Mouse (Mus musculus) monocyte, adult 5-6 weeks (primary cell): ENCODE data around the gene Lamb1. TPM values are rescaled to one million over a fixed set of nuclear protein-coding genes. Genes with fewer than 3 reads are reported as not detected.

Source experiments
- ATAC-seq: fragments of 153-309, 156-312 bp; replicated peaks from 2 replicates; pipeline ENCODE4 v1.8.0; 2017; ENCODE audit warnings: mild to moderate bottlenecking; ENCODE audit not compliant: low TSS enrichment, insufficient number of reproducible peaks, severe bottlenecking, poor library complexity, low FRiP score
- total RNA-seq: library from RNA; stranded (forward); fragments of 200-1000, 200-491, 200-594 nt; gene quantifications from 3 replicates; pipeline ENCODE4 v1.2.3, GENCODE M21; 2017

Gene Lamb1
- total RNA-seq, 1 experiment from 2014 or later, result 0.86 TPM

GRCm38 (mm10) chr12:31275411-31275810, 10.4 kb downstream of the Lamb1 start:
- no peak for ATAC-seq

GRCm38 (mm10) chr12:31278270-31278669, 13.2 kb downstream of the Lamb1 start:
- ATAC-seq, result no peak

GRCm38 (mm10) chr12:31280318-31280717, 15.3 kb downstream of the Lamb1 start:
- no peak for ATAC-seq

GRCm38 (mm10) chr12:31281100-31281591, 16.1 kb downstream of the Lamb1 start:
- ATAC-seq, result no peak

GRCm38 (mm10) chr12:31282241-31282640, 17.2 kb downstream of the Lamb1 start:
- ATAC-seq, result no peak

GRCm38 (mm10) chr12:31283131-31283530, 18.1 kb downstream of the Lamb1 start:
- no peak for ATAC-seq

GRCm38 (mm10) chr12:31283617-31284136, 18.6 kb downstream of the Lamb1 start:
- ATAC-seq, result no peak

- ATAC-seq, result no peak
Measured at GRCm38 (mm10) chr12:31289046-31289445, 24.0 kb downstream of the Lamb1 start.

GRCm38 (mm10) chr12:31290951-31291350, 25.9 kb downstream of the Lamb1 start:
- no peak for ATAC-seq

GRCm38 (mm10) chr12:31293361-31294142, 28.5 kb downstream of the Lamb1 start:
- no peak for ATAC-seq

GRCm38 (mm10) chr12:31294526-31294925, 29.5 kb downstream of the Lamb1 start:
- ATAC-seq, result no peak

GRCm38 (mm10) chr12:31294996-31295395, 30.0 kb downstream of the Lamb1 start:
- ATAC-seq, result no peak

- no peak for ATAC-seq
Measured at GRCm38 (mm10) chr12:31295505-31295904, 30.5 kb downstream of the Lamb1 start.

- no peak for ATAC-seq
Measured at GRCm38 (mm10) chr12:31296097-31296496, 31.1 kb downstream of the Lamb1 start.

- no peak for ATAC-seq
Measured at GRCm38 (mm10) chr12:31298122-31298521, 33.1 kb downstream of the Lamb1 start.

- ATAC-seq, result no peak
Measured at GRCm38 (mm10) chr12:31298530-31298929, 33.5 kb downstream of the Lamb1 start.

GRCm38 (mm10) chr12:31299126-31299525, 34.1 kb downstream of the Lamb1 start:
- ATAC-seq, result no peak

GRCm38 (mm10) chr12:31299676-31300197, 34.7 kb downstream of the Lamb1 start:
- ATAC-seq, result no peak

- no peak for ATAC-seq
Measured at GRCm38 (mm10) chr12:31300276-31300675, 35.2 kb downstream of the Lamb1 start.

- ATAC-seq, result no peak
Measured at GRCm38 (mm10) chr12:31302266-31302665, 37.2 kb downstream of the Lamb1 start.
